In genomic region chr12:94645302-94645701, GRCm38 (mm10) we compare ENCODE assay signal across 14 mouse cellular contexts.
DNase-seq lines count a peak whose midpoint lies in the region.
"Had no signal": no experiment of that assay in that cellular context is flagged by ENCODE, and none has a peak within 500 bp of the region (broad histone marks: within the 10 kb centered on the region; RNA-seq: fewer than 3 reads in every experiment).

No protein-coding gene starts in this region.

- intact Hi-C loops in heart, postnatal 25 days (cut with DNase I) = no loop called here

- DNase-seq in cerebellum, adult 11-12 months = peak; percentile 11
- no peak for DNase-seq in cerebellum, adult 8-10 months
- DNase-seq in layer of hippocampus, adult 9-11 months = peak; percentile 18
- no peak for DNase-seq in layer of hippocampus, adult 9-10 months (ENCODE audit: low spot score)
- DNase-seq in cerebellum, postnatal 36 days = peak; percentile 14 to 27
- DNase-seq in right cerebral cortex, postnatal 25 days = peak; percentile 6
- DNase-seq in heart, postnatal 25 days (ENCODE audit: low spot score) = no peak
- DNase-seq in adrenal gland, postnatal 4 days (ENCODE audit: low spot score in 2 of 2) = no peak
- DNase-seq: adrenal gland, adult 8-10 months; gastrocnemius, adult 2 months; heart, postnatal 4 days; kidney, adult 11 months; kidney, postnatal 36 days; spleen, adult 18-20 months had no signal

Comparison
In these comparisons a context has a peak if more than half of its experiments do, and no peak if none do; other contexts are left out.
1. DNase-seq: peak in cerebellum, adult 11-12 months (single experiment), layer of hippocampus, adult 9-11 months (single experiment), cerebellum, postnatal 36 days (2 of 2) and right cerebral cortex, postnatal 25 days (single experiment); none in cerebellum, adult 8-10 months (single experiment), layer of hippocampus, adult 9-10 months (single experiment), heart, postnatal 25 days (single experiment) and adrenal gland, postnatal 4 days (0 of 2).